Mouse (Mus musculus) CD4-positive, CD25-positive, alpha-beta regulatory T cell, adult 9 weeks (primary cell): ENCODE data around the gene Actr1b. TPM values are rescaled to one million over a fixed set of nuclear protein-coding genes. Genes with fewer than 3 reads are reported as not detected.

ENCODE experiments used
- polyA plus RNA-seq: library from polyadenylated mRNA; unstranded; fragments of 100-300 nt; shearing (Covaris generic); gene quantifications from one replicate; pipeline ENCODE4 v1.2.1, GENCODE M21; 2017

Gene Actr1b
- 81.9 TPM for polyA plus RNA-seq

GRCm38 (mm10) chr1:36714311-36714710 is at the start of gene Actr1b:
Gene Actr1b (minus strand): TSS chr1:36714422.

GRCm38 (mm10) chr1:36761568-36761967 is 47.3 kb upstream of the Actr1b start, which contains the start of gene Zap70:
Gene Zap70 (plus strand): TSS chr1:36761798.

GRCm38 (mm10) chr1:36709854-36710280 is 4.4 kb downstream of the Actr1b start, which contains the start of gene 4933424G06Rik:
Gene 4933424G06Rik (plus strand): TSS chr1:36710149.

GRCm38 (mm10) chr1:36691271-36692155 is 22.7 kb downstream of the Actr1b start, which contains the start of gene Cox5b:
Gene Cox5b (plus strand): TSS chr1:36691449.

GRCm38 (mm10) chr1:36682620-36683355 is 31.4 kb downstream of the Actr1b start, which contains the start of gene Fam178b:
Gene Fam178b (minus strand): TSS chr1:36683183.

Other genes with a start within 250 kb of the Actr1b start
- gene Cnnm4, start 242.8 kb downstream of the Actr1b start, polyA plus RNA-seq, result 2.5 TPM
- gene Cnnm3, start 202.6 kb downstream of the Actr1b start, polyA plus RNA-seq, result 2.8 TPM
- gene Ankrd23, start 177.5 kb downstream of the Actr1b start, polyA plus RNA-seq, result 39.2 TPM
- gene Gm42417, start 175.0 kb downstream of the Actr1b start, polyA plus RNA-seq, result 1.1 TPM
- 47.8 TPM for gene Ankrd39, start 167.0 kb downstream of the Actr1b start, polyA plus RNA-seq
- 0.86 TPM for gene Sema4c, start 156.1 kb downstream of the Actr1b start, polyA plus RNA-seq
- not detected for gene Fam178b, start 31.2 kb downstream of the Actr1b start, polyA plus RNA-seq
- 557 TPM for gene Cox5b, start 23.0 kb downstream of the Actr1b start, polyA plus RNA-seq
- gene 4933424G06Rik, start 4.3 kb downstream of the Actr1b start, polyA plus RNA-seq, result not detected
- 175 TPM for gene Zap70, start 47.4 kb upstream of the Actr1b start, polyA plus RNA-seq
- gene Tmem131, start 229.2 kb upstream of the Actr1b start, polyA plus RNA-seq, result 7.1 TPM